Mouse (Mus musculus) forebrain, embryonic 14.5 days (tissue): ENCODE results near the gene Bhlhe23. TPM values are rescaled to one million over a fixed set of nuclear protein-coding genes. Genes with fewer than 3 reads are reported as not detected.
A peak's percentile ranks its signal among the peaks of the same experiment; 100 is the strongest.

Source experiments
- ATAC-seq: fragments of 200-750 bp; cut with Nextera tagmentation; 2 replicates; pipeline ENCODE4 v1.8.0; 2017; ENCODE audit warnings: mild to moderate bottlenecking, moderate library complexity
- DNase-seq: peaks from one replicate; pipeline ENCODE4 v3.0.0-alpha.2; 2015; ENCODE audit warnings: low spot score
- H3K27ac ChIP-seq: fragments of 300-500 bp; sonication (generic); 2 replicates; pipeline ENCODE4 v1.5.1; 2014; ENCODE audit warnings: low read depth, mild to moderate bottlenecking, control low read depth, low read length, moderate library complexity
- H3K27me3 ChIP-seq: fragments of 300-500 bp; sonication (generic); replicated peaks from 2 replicates; pipeline ENCODE4 v1.6.1; 2014; ENCODE audit warnings: low read length, control low read depth, mixed read lengths; ENCODE audit not compliant: control insufficient read depth, insufficient read depth
- H3K36me3 ChIP-seq: fragments of 300-500 bp; sonication (generic); 2 replicates; pipeline ENCODE4 v1.6.1; 2014; ENCODE audit warnings: low read length, control low read depth; ENCODE audit not compliant: control insufficient read depth, insufficient read depth
- H3K4me1 ChIP-seq: fragments of 300-500 bp; sonication (generic); 2 replicates; pipeline ENCODE4 v1.6.1; 2014; ENCODE audit warnings: antibody characterized with exemption, low read length, control low read depth; ENCODE audit not compliant: control insufficient read depth, insufficient read depth
- H3K4me2 ChIP-seq: fragments of 300-500 bp; sonication (generic); 2 replicates; pipeline ENCODE4 v1.6.1; 2014; ENCODE audit warnings: mild to moderate bottlenecking, control low read depth, low read length
- H3K4me3 ChIP-seq: fragments of 300-500 bp; sonication (generic); 2 replicates; pipeline ENCODE4 v1.5.1; 2014; ENCODE audit warnings: low read depth, low read length, control low read depth
- H3K9ac ChIP-seq: fragments of 300-500 bp; sonication (generic); 2 replicates; pipeline ENCODE4 v1.6.1; 2014; ENCODE audit warnings: mild to moderate bottlenecking, low read length, control low read depth, moderate library complexity
- H3K9me3 ChIP-seq: fragments of 300-500 bp; sonication (generic); replicated peaks from 2 replicates; pipeline ENCODE4 v1.6.1; 2016; ENCODE audit warnings: low read length, control low read depth, mixed read lengths; ENCODE audit not compliant: control insufficient read depth
- WGBS: fragments of 180-500 bp; shearing (Covaris S2); extraction: QIAGEN DNeasy Blood & Tissue Kit; methylation state at CpG from one replicate; pipeline ENCODE4 v1.1.7; 2014; 5-methylcytosine and 5-hydroxymethylcytosine counted together
- polyA plus RNA-seq: library from polyadenylated mRNA; unstranded; fragments of >200 nt; fragmentation: Nextera tagmentation; extraction: Ambion mirVana; gene quantifications from 2 replicates; pipeline ENCODE4 v1.2.1, GENCODE M21; 2014

Bhlhe23 gene
- 0.85 and 1.1 TPM in 2 replicates for polyA plus RNA-seq

DNA sequence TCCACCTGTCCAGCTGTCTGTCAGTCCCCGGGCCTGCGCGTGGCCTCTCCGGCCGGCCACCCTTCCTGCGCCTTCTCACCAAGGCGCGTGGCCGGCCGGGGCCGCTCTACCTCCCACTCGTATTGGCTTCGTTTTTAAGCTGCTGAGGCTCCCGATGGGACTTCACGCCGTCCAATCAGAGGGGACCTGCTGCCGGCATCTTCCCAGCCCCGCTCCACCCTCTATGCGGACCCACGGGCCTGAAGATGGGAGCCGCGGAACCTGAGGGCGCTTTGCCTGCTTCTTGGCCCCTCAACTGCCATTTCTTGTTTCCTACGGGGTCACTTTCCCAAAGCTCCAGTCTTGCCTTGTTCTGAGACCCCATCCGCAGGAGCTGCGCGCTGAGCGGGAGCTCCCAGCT, at the start of gene Bhlhe23:
Gene Bhlhe23, minus strand, starts transcription at position 108 of the 400 bp plus-strand sequence.
- Histone ChIP-seq H3K4me1 (0 out of 2 replicates have a peak, but pooled peaks cover 4% of the 10 kb centered on the region), H3K27ac (no peak within 1 kb of the TSS), H3K4me2 (peak within 1 kb of the TSS; percentile 37), H3K9ac (no peak within 1 kb of the TSS), H3K36me3 (no peaks in the 10 kb centered on the region), H3K4me3 (peak within 1 kb of the TSS; percentile 24), H3K27me3 (peaks cover 76% of the 10 kb centered on the region), H3K9me3 (no peaks in the 10 kb centered on the region)
- no peak for DNase-seq
- WGBS: under 1% methylated on average over 28 of the region's 28 CpGs
- ATAC-seq: no peak

DNA sequence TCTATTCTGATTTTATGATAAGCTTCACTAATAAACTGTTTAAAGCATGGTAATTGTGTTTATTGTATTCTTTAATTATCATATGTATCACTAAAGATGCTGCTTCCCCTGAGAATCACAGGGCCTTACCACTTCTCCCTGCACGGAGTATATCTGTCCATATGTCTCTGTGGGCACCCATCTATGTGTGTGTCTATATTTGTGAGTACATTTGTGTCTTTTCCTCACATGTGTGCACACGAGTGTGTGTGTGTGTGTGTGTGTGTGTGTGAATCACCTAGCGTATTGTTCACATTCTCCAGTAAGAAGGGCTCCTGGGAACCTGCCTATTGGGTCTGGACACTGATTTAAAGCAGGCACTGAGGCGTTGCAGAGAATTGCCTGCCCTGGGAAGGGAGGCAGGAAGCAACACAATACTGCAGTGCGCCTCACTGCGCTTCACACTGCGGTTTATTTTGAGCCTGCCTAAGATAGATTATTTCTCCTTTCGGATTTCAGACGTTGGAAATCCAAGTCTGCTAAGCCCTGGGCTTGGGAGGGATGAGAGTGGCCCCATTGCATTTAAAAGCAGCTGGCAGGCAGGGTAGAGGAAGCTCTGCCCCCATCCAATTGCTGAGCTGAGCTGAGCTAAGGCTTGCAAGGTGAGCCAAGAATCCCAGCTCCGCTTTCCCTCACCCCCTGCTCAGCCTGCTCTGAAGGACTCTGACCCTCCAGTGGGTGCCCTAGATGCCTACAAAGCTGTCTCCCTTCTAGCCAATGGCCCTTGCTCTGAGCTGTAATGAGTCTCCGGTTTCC, 48.6 kb upstream of the Bhlhe23 start:
- ATAC-seq: peak; percentile 40; the same call in 1 of the 2 replicates
- DNase-seq: peak; percentile 20
- 29% methylated on average over 11 of the region's 11 CpGs for WGBS

DNA sequence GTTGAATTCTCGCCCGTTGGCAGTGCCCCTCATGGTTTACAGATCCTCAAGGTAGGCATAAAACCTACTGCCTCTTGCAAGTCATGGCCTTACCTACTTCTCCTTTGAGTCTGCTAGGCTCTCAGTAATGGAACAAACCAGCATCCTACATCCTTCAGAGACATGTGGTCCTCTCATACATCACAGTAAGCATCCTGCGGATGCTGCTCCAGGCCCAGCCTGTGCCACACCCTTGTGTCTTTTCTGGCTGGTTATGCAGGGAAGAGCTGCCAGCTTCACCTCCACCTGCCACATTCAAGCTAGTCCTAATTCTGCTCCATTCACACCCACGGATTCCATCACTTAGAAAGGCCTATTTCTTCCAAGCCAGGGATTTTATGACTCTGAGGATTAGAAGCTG, 48.0 kb upstream of the Bhlhe23 start:
- 71% methylated on average over 4 of the region's 4 CpGs for WGBS
- DNase-seq (no peak), ATAC-seq (no peak)
- H3K4me3 ChIP-seq: no peak overlapping the region
- H3K9ac ChIP-seq: no peak overlapping the region
- H3K4me1 ChIP-seq: 0 out of 2 replicates have a peak, but pooled peaks cover 4% of the 10 kb centered on the region
- no peaks in the 10 kb centered on the region for H3K36me3 ChIP-seq
- H3K4me2 ChIP-seq: no peak overlapping the region
- H3K9me3 ChIP-seq: no peaks in the 10 kb centered on the region
- no peak overlapping the region for H3K27ac ChIP-seq
- no peaks in the 10 kb centered on the region for H3K27me3 ChIP-seq

More for the DNA sequence above, 48.6 kb upstream of the Bhlhe23 start:
- Histone ChIP-seq H3K36me3 (no peaks in the 10 kb centered on the region), H3K27ac (no peak overlapping the region), H3K4me1 (0 out of 2 replicates have a peak, but pooled peaks cover 4% of the 10 kb centered on the region), H3K27me3 (no peaks in the 10 kb centered on the region), H3K4me3 (no peak overlapping the region), H3K4me2 (no peak overlapping the region), H3K9ac (no peak overlapping the region; the same call in 1 of the 2 replicates), H3K9me3 (no peaks in the 10 kb centered on the region)

DNA sequence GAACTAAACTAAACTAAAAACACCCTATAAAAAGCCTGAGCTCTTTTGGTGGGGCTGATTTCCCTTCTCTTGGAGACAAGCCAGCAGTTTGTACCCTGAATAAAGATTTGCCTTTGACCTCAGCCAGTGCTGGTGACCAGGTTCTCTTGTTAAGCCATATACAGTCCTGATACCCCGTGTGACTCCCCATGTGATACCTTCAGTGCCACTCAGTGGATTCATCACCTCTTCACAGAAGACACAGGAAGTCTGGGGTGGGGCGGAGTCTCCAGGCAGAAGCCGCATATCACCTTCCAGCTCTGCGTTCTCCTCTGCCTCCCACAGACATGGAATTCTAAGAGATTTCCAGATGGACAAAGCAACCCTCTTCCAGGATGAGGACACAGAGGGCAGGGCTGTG, 47.4 kb upstream of the Bhlhe23 start:
- no peaks in the 10 kb centered on the region for H3K36me3 ChIP-seq
- no peak overlapping the region for H3K4me3 ChIP-seq
- H3K27ac ChIP-seq: no peak overlapping the region
- 74% methylated on average over 4 of the region's 4 CpGs for WGBS
- H3K9me3 ChIP-seq: no peaks in the 10 kb centered on the region
- 0 out of 2 replicates have a peak, but pooled peaks cover 4% of the 10 kb centered on the region for H3K4me1 ChIP-seq
- no peak overlapping the region for H3K4me2 ChIP-seq
- ATAC-seq: no peak
- H3K9ac ChIP-seq: no peak overlapping the region
- no peak for DNase-seq
- H3K27me3 ChIP-seq: no peaks in the 10 kb centered on the region

DNA sequence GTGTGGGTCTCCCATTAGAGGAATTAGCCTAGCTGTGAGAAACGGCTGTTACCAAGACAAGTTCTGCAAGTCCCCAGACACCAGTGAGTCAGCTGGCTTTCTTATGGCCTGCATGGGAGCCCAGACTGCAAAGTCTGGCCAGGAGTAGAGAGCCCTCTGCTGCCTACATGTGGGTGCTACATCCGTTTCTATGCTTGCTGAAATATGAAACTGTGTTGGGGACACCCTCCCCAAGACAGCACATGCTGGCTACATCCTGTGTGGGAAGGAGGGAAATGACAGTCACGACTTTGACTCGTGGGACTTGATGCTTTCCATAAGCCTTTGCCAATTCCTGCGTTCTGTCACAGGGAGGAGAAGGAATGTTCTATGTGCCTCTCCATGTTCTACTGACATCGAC, 45.8 kb upstream of the Bhlhe23 start:
- H3K36me3 ChIP-seq: no peaks in the 10 kb centered on the region
- H3K4me1 ChIP-seq: 0 out of 2 replicates have a peak, but pooled peaks cover 4% of the 10 kb centered on the region
- peak; percentile 37; the same call in 1 of the 2 replicates for ATAC-seq
- DNase-seq: peak; percentile 70
- no peak overlapping the region for H3K4me2 ChIP-seq
- no peak overlapping the region for H3K4me3 ChIP-seq
- 40% methylated on average over 6 of the region's 6 CpGs for WGBS
- H3K9me3 ChIP-seq: no peaks in the 10 kb centered on the region
- no peaks in the 10 kb centered on the region for H3K27me3 ChIP-seq
- H3K9ac ChIP-seq: no peak overlapping the region
- H3K27ac ChIP-seq: no peak overlapping the region

DNA sequence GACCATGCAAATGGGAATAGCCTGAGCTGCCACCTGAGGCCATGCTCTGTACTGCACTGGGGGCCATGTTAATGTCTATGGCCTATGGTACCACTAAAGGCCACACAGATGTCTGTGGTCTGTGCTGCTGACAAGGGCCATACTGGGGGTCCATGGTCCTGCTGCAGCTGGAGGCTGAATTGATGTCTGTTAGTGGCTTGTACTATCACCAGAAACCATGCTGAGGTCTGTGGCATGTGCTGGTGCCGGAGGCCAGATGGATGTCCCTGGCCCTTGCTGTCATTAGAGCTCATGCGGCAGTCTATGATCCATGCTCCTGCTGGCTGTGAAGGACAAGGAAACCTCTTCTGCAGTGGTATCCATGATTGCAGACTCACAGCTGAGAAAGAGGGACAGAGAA, 42.8 kb upstream of the Bhlhe23 start:
- Histone ChIP-seq H3K4me1 (no peaks in the 10 kb centered on the region), H3K36me3 (no peaks in the 10 kb centered on the region), H3K9ac (no peak overlapping the region), H3K9me3 (no peaks in the 10 kb centered on the region), H3K27ac (no peak overlapping the region), H3K4me2 (no peak overlapping the region), H3K27me3 (no peaks in the 10 kb centered on the region), H3K4me3 (no peak overlapping the region)
- DNase-seq: no peak
- no peak for ATAC-seq
- 83% methylated on average over 2 of the region's 2 CpGs for WGBS

DNA sequence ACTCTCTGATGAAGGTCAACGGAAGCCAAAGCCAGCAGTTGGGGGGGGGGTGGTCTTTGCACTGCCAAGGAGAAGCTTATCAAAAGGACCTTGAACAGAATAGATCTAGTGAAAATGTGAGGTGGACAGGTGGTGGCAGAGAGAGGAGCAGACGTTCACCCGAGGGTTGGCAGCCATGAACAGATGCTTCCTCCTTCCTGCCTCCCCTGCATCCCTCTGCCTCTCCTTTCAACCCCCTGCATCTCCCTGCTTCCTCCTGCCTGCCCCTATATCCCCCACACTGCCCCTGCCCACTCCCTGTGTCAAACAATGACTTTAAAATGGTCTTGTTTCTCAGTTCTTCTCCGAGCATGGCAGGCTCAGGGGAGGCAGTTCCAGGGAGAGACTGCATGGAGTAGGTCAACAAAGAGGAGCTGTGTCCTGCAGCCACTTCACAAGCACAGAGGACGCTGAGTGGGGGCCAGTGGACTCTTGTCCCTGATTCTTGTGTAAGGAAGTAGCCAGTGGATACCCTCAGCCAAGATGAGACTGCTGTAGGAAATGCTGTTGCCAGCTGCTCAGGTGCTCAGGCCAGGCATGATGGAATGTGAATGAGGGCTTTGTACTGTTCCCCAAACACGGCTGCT, 39.9 kb upstream of the Bhlhe23 start:
- DNase-seq (no peak), ATAC-seq (no peak)
- H3K27me3 ChIP-seq: no peaks in the 10 kb centered on the region
- no peak overlapping the region for H3K9ac ChIP-seq
- H3K9me3 ChIP-seq: no peaks in the 10 kb centered on the region
- no peaks in the 10 kb centered on the region for H3K36me3 ChIP-seq
- no peaks in the 10 kb centered on the region for H3K4me1 ChIP-seq
- no peak overlapping the region for H3K27ac ChIP-seq
- no peak overlapping the region for H3K4me2 ChIP-seq
- WGBS: 55% methylated on average over 6 of the region's 6 CpGs
- H3K4me3 ChIP-seq: no peak overlapping the region

DNA sequence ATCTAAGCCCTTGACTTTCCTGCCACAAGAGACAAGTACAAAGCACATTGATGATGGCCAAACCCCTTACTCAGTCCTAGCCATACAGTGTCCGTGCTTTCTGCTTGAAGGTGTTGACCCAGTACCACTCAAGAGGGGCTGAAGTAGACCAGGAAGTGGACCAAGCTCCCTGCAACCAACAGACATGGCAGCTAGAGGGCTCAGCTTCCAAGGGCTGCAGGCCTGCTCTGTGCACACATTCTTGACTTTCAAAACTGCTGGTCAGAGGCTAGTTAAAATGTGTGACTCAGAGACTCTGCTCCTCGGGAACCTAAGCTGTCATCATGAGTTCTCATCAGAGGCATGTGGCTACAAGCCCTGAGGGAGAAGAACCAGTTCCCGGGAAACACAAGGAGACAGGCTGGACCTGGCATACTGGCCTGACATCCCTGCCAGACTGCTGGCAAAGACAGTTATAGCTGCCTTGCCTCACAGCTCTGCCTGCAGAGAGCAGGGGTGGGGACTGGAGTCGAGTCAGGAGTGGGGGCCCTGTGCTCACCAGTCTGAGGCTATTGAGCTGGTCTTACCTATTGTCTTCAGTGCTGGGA, 37.4 kb upstream of the Bhlhe23 start:
- no peaks in the 10 kb centered on the region for H3K9me3 ChIP-seq
- ATAC-seq (no peak), DNase-seq (no peak)
- WGBS: 62% methylated on average over 4 of the region's 4 CpGs
- H3K4me3 ChIP-seq: no peak overlapping the region
- H3K9ac ChIP-seq: no peak overlapping the region
- H3K27ac ChIP-seq: no peak overlapping the region
- H3K27me3 ChIP-seq: no peaks in the 10 kb centered on the region
- no peak overlapping the region for H3K4me2 ChIP-seq
- H3K36me3 ChIP-seq: no peaks in the 10 kb centered on the region
- no peaks in the 10 kb centered on the region for H3K4me1 ChIP-seq
